Mouse (Mus musculus) mesoderm, embryonic 11.5 days (tissue): ENCODE results near the gene Bcl10.
A peak's percentile ranks its signal among the peaks of the same experiment; 100 is the strongest.
"Not testable (repeated sequence)": the region's sequence is repeated elsewhere in the genome, so short reads cannot be mapped to it uniquely, and the experiment has no call there.

ENCODE experiments used
- DNase-seq: peaks from one replicate; pipeline ENCODE4 v3.0.0-alpha.2; 2012; ENCODE audit warnings: low read depth, low spot score

Gene Bcl10

GRCm38 (mm10) chr3:145950034-145950814, 27.6 kb downstream of the Bcl10 start:
- DNase-seq = peak; percentile 74

DNA sequence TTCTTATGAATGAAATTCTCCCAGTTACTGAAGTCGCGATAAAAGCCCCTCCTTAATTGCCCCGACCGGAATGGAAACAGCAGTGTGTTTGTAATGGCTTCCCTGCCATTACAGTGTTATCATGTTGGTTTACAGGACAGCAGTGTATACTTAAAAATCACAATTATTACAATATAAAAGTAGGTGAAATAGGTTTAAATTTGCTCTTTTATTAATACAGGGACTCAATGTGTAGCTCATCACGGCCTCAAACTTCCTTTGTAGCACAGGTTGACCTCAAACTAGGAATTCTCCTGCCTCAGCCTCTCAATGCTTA, 28.2 kb downstream of the Bcl10 start:
- no peak for DNase-seq

GRCm38 (mm10) chr3:145951287-145952165, 28.9 kb downstream of the Bcl10 start:
- DNase-seq = no peak

DNA sequence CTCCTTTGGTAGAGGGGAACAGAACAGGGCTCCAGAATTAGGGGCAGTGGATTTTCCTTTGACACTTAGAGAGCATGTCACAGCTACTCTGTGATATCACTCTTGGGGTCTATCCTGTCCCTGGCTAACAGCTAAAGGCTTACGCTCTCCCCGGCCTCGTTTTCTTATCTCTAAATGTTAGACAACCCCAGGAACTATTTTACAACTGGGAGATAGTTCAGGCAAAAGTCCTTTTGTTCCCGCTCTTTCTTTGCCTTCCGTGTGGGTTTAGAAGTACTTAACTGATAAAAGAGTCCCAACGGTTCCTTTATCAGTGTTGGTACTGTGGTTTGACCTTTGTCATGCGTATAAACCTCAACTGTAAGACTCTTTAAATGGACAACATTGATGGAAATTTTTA, 30.3 kb downstream of the Bcl10 start:
- DNase-seq = no peak

DNA sequence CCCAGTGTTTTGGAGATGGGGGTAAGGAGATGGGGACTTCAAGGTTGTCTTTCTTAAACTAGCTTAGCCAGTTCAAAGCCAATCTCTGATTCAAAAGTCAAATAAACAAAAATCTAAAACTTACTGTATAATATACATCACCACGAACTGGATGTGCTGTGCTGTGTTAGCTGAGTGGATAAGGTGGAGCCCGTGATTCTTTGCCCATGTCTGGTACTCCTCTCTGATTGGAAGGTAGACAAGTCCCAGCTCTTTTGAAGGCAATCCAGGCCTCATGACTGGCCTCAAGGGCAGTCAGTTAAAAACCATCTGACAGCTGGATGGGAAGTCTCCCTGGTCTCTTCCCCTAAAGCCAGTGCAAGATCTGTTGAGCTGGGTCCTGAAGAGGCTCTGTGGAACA, 30.8 kb downstream of the Bcl10 start:
- DNase-seq = no peak

DNA sequence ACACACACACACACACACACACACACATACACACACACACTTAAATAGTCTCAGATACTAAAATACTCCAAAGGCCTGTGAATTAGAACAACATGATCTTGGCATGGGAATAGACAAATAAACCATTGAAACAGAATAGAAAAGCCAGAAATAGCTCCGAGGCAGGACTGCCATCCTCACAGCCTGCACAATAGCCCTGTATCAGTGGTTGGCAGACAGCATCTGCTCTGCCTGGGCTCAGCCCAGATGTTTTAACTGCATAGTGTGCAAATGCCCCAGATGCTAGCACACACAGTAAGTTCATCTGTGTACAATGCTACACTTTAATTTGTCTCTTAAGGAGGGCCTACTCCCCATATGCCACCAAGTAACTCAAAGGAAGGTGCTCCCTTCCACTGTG, 37.2 kb downstream of the Bcl10 start:
- DNase-seq = no peak

DNA sequence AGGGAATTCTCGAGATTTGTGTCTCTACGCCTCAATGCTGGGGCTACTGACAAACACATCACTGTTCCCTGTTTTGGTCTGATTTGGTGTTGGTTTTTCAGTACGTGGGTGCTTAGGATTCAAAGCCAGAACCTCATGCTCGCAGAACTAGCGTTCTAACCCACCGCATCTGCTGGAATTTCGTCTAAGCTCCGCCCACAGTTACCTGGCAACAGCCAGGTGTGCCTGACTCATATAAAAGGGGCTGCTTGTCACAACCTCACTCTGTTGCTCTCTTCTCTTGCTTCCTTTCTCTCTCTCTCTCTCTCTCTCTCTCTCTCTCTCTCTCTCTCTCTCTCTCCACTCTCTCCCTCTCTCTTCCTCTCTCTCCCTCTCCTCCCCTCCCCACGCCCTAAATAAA, 39.8 kb downstream of the Bcl10 start:
- DNase-seq = no peak

- DNase-seq = peak; percentile 40
These were observed 40.8 kb downstream of the Bcl10 start for GRCm38 (mm10) chr3:145963101-145964017.

- no peak for DNase-seq
These were observed 41.4 kb downstream of the Bcl10 start for GRCm38 (mm10) chr3:145964018-145964387.

DNA sequence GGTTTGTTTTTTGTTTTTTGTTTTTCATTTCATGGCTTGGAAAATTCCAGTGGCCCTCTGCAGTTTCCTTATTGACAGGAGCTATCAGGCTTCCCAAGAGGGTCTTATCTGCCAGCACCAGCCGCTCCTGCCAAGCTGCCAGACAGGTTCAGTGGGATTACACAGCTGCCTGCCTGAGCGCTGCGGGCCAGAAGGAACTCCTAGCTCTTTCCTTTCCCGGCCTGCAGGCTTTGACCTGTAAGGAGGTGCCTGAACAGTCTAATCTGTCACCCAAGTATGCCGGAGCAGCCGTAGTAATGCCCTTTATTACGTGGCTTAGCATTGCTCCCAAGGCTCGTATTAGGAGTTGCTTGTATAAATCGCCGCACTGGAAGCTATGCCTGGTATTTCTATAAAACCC, 41.9 kb downstream of the Bcl10 start:
- peak; percentile 62 for DNase-seq

DNA sequence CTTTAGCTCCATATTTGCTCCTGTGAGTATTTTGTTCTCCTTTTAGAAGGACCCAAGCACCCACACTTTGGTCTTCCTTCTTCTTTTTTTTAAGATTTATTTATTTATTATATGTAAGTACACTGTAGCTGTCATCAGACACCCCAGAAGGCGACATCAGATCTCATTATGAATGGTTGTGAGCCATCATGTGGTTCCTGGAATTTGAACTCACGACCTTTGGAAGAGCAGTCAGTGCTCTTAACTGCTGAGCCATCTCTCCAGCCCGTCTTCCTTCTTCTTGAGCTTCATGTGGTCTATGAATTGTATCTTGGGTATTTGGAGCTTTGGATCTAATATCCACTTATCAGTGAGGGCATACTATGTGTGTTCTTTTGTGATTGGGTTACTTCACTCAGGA, 43.0 kb downstream of the Bcl10 start:
- DNase-seq = not testable (repeated sequence)

DNA sequence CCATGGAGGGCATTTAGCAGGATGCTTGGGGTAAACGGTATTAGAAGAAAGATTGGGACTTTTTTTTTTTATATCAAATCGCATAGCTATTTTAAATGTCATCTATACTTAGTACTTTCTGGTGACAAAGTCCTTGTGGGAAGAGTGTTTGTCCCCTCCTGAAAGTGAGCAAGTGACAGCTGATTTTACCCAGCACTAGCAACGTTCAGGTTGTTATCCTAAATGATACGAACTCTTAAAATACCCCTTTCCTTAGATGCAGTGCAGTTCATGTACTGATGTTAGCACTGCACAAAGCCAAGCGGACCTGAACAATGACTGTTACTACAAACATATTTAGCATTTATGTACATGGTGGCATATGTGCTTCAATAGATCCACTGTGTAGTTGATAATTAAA, 44.2 kb downstream of the Bcl10 start:
- no peak for DNase-seq

GRCm38 (mm10) chr3:145969031-145969501, 46.5 kb downstream of the Bcl10 start:
- no peak for DNase-seq

DNA sequence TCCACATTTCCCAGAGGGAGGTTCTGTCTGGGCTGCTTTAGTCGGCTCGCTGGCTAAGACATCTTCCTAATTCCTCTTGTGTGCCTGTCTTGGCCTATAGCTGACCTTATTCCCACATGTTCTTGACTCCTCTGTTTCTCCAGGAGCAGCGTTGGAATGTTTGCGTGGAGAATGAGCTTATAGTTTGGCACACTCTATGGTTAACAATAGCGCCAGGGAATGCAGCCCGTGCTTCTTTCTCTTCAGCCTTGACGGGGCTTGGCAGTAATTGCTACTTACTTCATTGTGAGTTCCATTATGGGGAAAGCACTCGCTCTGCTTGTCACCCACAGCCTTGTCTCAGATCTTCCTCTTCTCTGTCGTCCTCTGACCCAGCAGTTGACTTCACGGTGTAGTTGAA, 48.9 kb downstream of the Bcl10 start:
- DNase-seq = no peak

GRCm38 (mm10) chr3:145974986-145975385, 52.4 kb downstream of the Bcl10 start:
- DNase-seq = no peak
